Mouse (Mus musculus) embryonic facial prominence, embryonic 12.5 days (tissue): ENCODE results near the gene Cacnb3. TPM values are rescaled to one million over a fixed set of nuclear protein-coding genes. Genes with fewer than 3 reads are reported as not detected.

Experiments used
- ATAC-seq: fragments of 200-750 bp; cut with Nextera tagmentation; 2 replicates; pipeline ENCODE4 v1.8.0; 2017; ENCODE audit not compliant: insufficient number of reproducible peaks, insufficient read depth, low FRiP score, low TSS enrichment
- H3K27ac ChIP-seq: fragments of 300-500 bp; sonication (generic); 2 replicates; pipeline ENCODE4 v1.5.1; 2016; ENCODE audit warnings: mild to moderate bottlenecking
- H3K27me3 ChIP-seq: fragments of 300-500 bp; sonication (generic); 2 replicates; pipeline ENCODE4 v1.6.1; 2016; ENCODE audit warnings: mild to moderate bottlenecking, moderate library complexity
- H3K36me3 ChIP-seq: fragments of 300-500 bp; sonication (generic); 2 replicates; pipeline ENCODE4 v1.6.1; 2016; ENCODE audit warnings: mild to moderate bottlenecking
- H3K4me1 ChIP-seq: fragments of 300-500 bp; sonication (generic); 2 replicates; pipeline ENCODE4 v1.6.1; 2016
- H3K4me2 ChIP-seq: fragments of 300-500 bp; sonication (generic); replicated peaks from 2 replicates; pipeline ENCODE4 v1.6.1; 2016; ENCODE audit warnings: mild to moderate bottlenecking, moderate library complexity
- H3K4me3 ChIP-seq: fragments of 300-500 bp; sonication (generic); 2 replicates; pipeline ENCODE4 v1.5.1; 2016; ENCODE audit warnings: mild to moderate bottlenecking
- H3K9ac ChIP-seq: fragments of 300-500 bp; sonication (generic); 2 replicates; pipeline ENCODE4 v1.6.1; 2016; ENCODE audit warnings: mild to moderate bottlenecking, moderate library complexity
- H3K9me3 ChIP-seq: fragments of 300-500 bp; sonication (generic); 2 replicates; pipeline ENCODE4 v1.6.1; 2016; ENCODE audit warnings: mild to moderate bottlenecking, moderate library complexity
- WGBS: fragments of 180-500 bp; shearing (Covaris S2); methylation state at CpG from one replicate; pipeline ENCODE4 v1.1.7; 2016; 5-methylcytosine and 5-hydroxymethylcytosine counted together
- polyA plus RNA-seq: library from polyadenylated mRNA; unstranded; fragments of >200 nt; fragmentation: Nextera tagmentation; extraction: Ambion mirVana; gene quantifications from 2 replicates; pipeline ENCODE4 v1.2.1, GENCODE M21; 2016

The Cacnb3 gene
- polyA plus RNA-seq, 1 experiment from 2014 or later: 64.5 TPM

GRCm38 (mm10) chr15:98637155-98637554, 6.5 kb downstream of the Cacnb3 start:
- 40% methylated on average over 3 of the region's 3 CpGs for WGBS
- H3K4me3 ChIP-seq: no peak overlapping the region
- no peak overlapping the region for H3K27ac ChIP-seq
- H3K27me3 ChIP-seq: peaks cover 24% of the 10 kb centered on the region
- H3K4me1 ChIP-seq: peaks cover 39% of the 10 kb centered on the region
- peak overlapping the region; percentile 93; the same call in 1 of the 2 replicates for H3K4me2 ChIP-seq
- no peak for ATAC-seq
- H3K9me3 ChIP-seq: no peaks in the 10 kb centered on the region
- H3K9ac ChIP-seq: no peak overlapping the region
- peaks cover 27% of the 10 kb centered on the region for H3K36me3 ChIP-seq

- WGBS: 18% methylated on average over 7 of the region's 8 CpGs
- Histone ChIP-seq H3K9ac (no peak overlapping the region), H3K4me3 (no peak overlapping the region), H3K36me3 (peaks cover 56% of the 10 kb centered on the region), H3K27ac (no peak overlapping the region), H3K9me3 (no peaks in the 10 kb centered on the region), H3K4me2 (no peak overlapping the region), H3K27me3 (peaks cover 16% of the 10 kb centered on the region), H3K4me1 (peaks cover 21% of the 10 kb centered on the region)
- no peak for ATAC-seq
Observed at GRCm38 (mm10) chr15:98640157-98640556, 9.5 kb downstream of the Cacnb3 start.

GRCm38 (mm10) chr15:98644406-98644805, 13.8 kb downstream of the Cacnb3 start:
- Histone ChIP-seq H3K4me2 (no peak overlapping the region), H3K27me3 (0 out of 2 replicates have a peak, but pooled peaks cover 1% of the 10 kb centered on the region), H3K27ac (no peak overlapping the region), H3K36me3 (peaks cover 96% of the 10 kb centered on the region), H3K4me1 (no peaks in the 10 kb centered on the region), H3K9me3 (no peaks in the 10 kb centered on the region), H3K9ac (no peak overlapping the region), H3K4me3 (no peak overlapping the region)
- 89% methylated on average over 12 of the region's 12 CpGs for WGBS
- no peak for ATAC-seq

GRCm38 (mm10) chr15:98645057-98646026, 14.7 kb downstream of the Cacnb3 start:
- H3K27ac ChIP-seq: no peak overlapping the region
- no peaks in the 10 kb centered on the region for H3K9me3 ChIP-seq
- 89% methylated on average over 24 of the region's 24 CpGs for WGBS
- no peak overlapping the region for H3K4me2 ChIP-seq
- no peak for ATAC-seq
- no peak overlapping the region for H3K4me3 ChIP-seq
- no peaks in the 10 kb centered on the region for H3K4me1 ChIP-seq
- H3K36me3 ChIP-seq: peaks cover 96% of the 10 kb centered on the region
- H3K27me3 ChIP-seq: no peaks in the 10 kb centered on the region
- H3K9ac ChIP-seq: no peak overlapping the region

- Histone ChIP-seq H3K4me2 (no peak overlapping the region), H3K9ac (no peak overlapping the region), H3K4me3 (no peak overlapping the region), H3K36me3 (peaks cover 98% of the 10 kb centered on the region), H3K27me3 (no peaks in the 10 kb centered on the region), H3K9me3 (no peaks in the 10 kb centered on the region), H3K27ac (no peak overlapping the region), H3K4me1 (no peaks in the 10 kb centered on the region)
- WGBS: 76% methylated on average over 8 of the region's 8 CpGs
- no peak for ATAC-seq
Observed at GRCm38 (mm10) chr15:98646737-98647136, 16.1 kb downstream of the Cacnb3 start.

- 90% methylated on average over 10 of the region's 10 CpGs for WGBS
- no peak overlapping the region for H3K4me2 ChIP-seq
- H3K9me3 ChIP-seq: no peaks in the 10 kb centered on the region
- no peak overlapping the region for H3K4me3 ChIP-seq
- no peak overlapping the region for H3K9ac ChIP-seq
- no peaks in the 10 kb centered on the region for H3K27me3 ChIP-seq
- peaks cover 98% of the 10 kb centered on the region for H3K36me3 ChIP-seq
- H3K4me1 ChIP-seq: no peaks in the 10 kb centered on the region
- ATAC-seq: no peak
- no peak overlapping the region for H3K27ac ChIP-seq
Observed at GRCm38 (mm10) chr15:98647308-98647707, 16.7 kb downstream of the Cacnb3 start.

- Histone ChIP-seq H3K9me3 (no peaks in the 10 kb centered on the region), H3K4me1 (no peaks in the 10 kb centered on the region), H3K4me2 (no peak overlapping the region), H3K36me3 (peaks cover 98% of the 10 kb centered on the region), H3K27me3 (no peaks in the 10 kb centered on the region), H3K9ac (no peak overlapping the region), H3K27ac (no peak overlapping the region), H3K4me3 (no peak overlapping the region)
- ATAC-seq: no peak
- WGBS: 94% methylated on average over 3 of the region's 3 CpGs
Observed at GRCm38 (mm10) chr15:98648071-98648470, 17.4 kb downstream of the Cacnb3 start.

- Histone ChIP-seq H3K9ac (no peak overlapping the region), H3K4me1 (no peaks in the 10 kb centered on the region), H3K27me3 (no peaks in the 10 kb centered on the region), H3K27ac (no peak overlapping the region), H3K4me3 (no peak overlapping the region), H3K4me2 (no peak overlapping the region), H3K9me3 (no peaks in the 10 kb centered on the region), H3K36me3 (peaks cover 99% of the 10 kb centered on the region)
- ATAC-seq: no peak
- WGBS: 90% methylated on average over 15 of the region's 15 CpGs
Observed at GRCm38 (mm10) chr15:98651431-98651830, 20.8 kb downstream of the Cacnb3 start.

GRCm38 (mm10) chr15:98652174-98652573, 21.5 kb downstream of the Cacnb3 start:
- no peak for ATAC-seq
- WGBS: 96% methylated on average over 8 of the region's 8 CpGs
- Histone ChIP-seq H3K9me3 (no peaks in the 10 kb centered on the region), H3K4me3 (no peak overlapping the region), H3K4me1 (no peaks in the 10 kb centered on the region), H3K36me3 (peaks cover 99% of the 10 kb centered on the region), H3K9ac (no peak overlapping the region), H3K27ac (no peak overlapping the region), H3K27me3 (no peaks in the 10 kb centered on the region), H3K4me2 (no peak overlapping the region)

GRCm38 (mm10) chr15:98656982-98657751, 26.5 kb downstream of the Cacnb3 start:
- Histone ChIP-seq H3K27ac (no peak overlapping the region), H3K27me3 (no peaks in the 10 kb centered on the region), H3K4me3 (no peak overlapping the region), H3K4me1 (peaks cover 7% of the 10 kb centered on the region), H3K36me3 (peaks cover 66% of the 10 kb centered on the region), H3K9ac (no peak overlapping the region), H3K4me2 (no peak overlapping the region), H3K9me3 (no peaks in the 10 kb centered on the region)
- WGBS: 83% methylated on average over 15 of the region's 15 CpGs
- ATAC-seq: no peak

GRCm38 (mm10) chr15:98662198-98662566, 31.5 kb downstream of the Cacnb3 start:
- Histone ChIP-seq H3K9me3 (no peaks in the 10 kb centered on the region), H3K4me1 (peaks cover 7% of the 10 kb centered on the region), H3K4me2 (peak overlapping the region; percentile 73), H3K27ac (peak overlapping the region; percentile 86), H3K36me3 (peaks cover 17% of the 10 kb centered on the region), H3K27me3 (no peaks in the 10 kb centered on the region), H3K9ac (peak overlapping the region; percentile 79), H3K4me3 (peak overlapping the region; percentile 68)
- WGBS: under 1% methylated on average over 14 of the region's 14 CpGs
- ATAC-seq: no peak
